Mouse (Mus musculus): ENCODE measurements around the gene Csgalnact2.

Csgalnact2 gene

DNA sequence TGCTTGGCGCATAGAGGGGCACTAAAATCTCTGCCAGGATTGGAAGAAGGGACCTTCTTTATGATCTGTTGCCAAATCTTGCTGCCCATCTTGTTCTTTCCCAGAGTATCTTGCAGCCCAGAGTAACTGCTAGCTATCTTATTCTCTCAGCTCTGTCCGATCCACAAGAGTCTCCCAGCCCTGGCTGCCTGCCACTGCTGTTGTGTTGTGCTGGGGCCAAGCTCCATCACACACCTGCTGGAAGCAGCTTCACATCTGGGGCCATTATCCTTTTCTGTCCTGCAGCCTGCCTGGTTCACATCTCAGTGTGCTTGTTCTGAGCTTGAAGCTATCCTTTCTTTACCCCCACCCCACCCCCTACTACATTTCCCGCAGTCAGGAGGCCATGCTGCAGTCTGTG is 62.7 kb downstream of the Csgalnact2 start:
- DNase-seq (ENCODE audit: inconsistent age in 2 of 2, low spot score in 1 of 2) = no peak

DNA sequence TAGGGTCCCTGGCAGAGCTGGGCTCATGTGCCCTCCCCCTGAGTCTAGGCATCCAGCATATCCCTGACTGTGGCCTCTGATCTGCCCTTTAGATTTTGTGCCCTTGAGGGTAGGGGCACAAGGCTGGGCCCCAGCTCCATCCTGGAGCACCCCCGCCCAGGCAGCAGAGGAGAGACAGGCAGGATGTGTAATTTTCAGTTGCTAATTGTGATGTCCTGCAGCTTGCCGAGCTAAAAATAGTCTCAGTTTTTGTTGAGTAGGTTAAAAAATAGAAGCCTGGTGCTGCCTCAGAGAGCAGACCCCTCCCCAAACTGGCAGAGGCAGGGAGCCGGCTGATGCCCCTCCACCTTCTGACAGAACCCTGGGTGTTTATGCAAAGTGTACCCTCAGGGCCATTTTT is 64.8 kb downstream of the Csgalnact2 start:
- no peak for DNase-seq (ENCODE audit: inconsistent age in 2 of 2, low spot score in 1 of 2)

DNA sequence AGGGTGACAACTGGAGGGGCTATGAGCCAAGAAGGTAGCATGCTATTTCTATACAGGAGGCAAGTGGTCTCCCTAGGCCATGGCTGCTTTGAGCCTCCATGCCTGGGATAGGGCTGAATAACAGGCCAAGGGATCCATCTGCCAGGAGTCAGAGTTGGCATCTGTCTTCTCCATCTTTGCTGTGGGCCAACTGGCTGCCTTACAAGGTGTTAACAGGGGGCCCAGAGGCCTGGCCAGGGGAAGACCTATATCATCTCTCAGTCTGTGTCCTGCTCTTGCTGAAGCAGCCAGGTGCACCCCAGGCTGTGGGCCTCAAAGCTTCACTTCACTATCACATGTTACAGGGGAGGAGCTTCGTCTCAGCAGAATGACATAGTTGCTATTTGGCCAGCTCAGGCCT is 66.8 kb downstream of the Csgalnact2 start:
- no peak for DNase-seq (ENCODE audit: inconsistent age in 2 of 2, low spot score in 1 of 2)

DNA sequence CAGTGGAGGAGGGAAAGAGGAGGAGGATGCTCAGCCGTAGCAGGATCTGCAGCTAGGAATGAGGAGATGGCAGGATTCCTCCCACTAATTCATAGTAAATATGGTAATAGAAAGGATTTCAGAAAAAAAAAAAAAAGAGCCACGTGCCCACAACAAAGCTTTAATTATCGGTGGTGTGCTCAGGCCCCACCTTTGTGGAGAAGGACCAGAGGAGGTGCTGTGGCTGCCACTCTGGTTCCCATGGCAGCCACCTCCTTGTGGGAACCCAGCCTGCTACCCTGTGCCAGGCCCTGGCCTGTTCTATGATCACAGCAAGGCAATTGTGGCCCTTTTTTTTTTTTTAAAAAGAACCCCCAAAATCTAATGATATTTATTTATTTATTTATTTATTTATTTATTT is 67.5 kb downstream of the Csgalnact2 start:
- DNase-seq (ENCODE audit: inconsistent age in 2 of 2, low spot score in 1 of 2) = no peak

DNA sequence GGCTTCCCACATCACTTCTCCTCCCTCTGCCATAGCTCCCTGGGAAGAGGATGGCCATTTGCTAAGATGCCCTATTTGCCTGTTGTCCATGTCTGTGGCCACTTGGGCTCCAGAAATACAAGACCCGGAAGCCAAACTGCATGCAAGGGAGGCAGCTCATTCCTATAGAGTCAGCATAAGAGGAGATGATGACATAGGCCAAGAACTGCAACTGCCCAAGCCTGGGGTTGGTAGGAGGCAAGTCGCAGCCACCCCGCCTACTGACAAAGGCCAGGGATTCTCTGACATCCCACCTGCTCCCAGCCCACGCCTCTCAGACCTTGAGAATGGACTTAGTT is 68.0 kb downstream of the Csgalnact2 start:
- no peak for DNase-seq (ENCODE audit: inconsistent age in 2 of 2, low spot score in 1 of 2)

DNA sequence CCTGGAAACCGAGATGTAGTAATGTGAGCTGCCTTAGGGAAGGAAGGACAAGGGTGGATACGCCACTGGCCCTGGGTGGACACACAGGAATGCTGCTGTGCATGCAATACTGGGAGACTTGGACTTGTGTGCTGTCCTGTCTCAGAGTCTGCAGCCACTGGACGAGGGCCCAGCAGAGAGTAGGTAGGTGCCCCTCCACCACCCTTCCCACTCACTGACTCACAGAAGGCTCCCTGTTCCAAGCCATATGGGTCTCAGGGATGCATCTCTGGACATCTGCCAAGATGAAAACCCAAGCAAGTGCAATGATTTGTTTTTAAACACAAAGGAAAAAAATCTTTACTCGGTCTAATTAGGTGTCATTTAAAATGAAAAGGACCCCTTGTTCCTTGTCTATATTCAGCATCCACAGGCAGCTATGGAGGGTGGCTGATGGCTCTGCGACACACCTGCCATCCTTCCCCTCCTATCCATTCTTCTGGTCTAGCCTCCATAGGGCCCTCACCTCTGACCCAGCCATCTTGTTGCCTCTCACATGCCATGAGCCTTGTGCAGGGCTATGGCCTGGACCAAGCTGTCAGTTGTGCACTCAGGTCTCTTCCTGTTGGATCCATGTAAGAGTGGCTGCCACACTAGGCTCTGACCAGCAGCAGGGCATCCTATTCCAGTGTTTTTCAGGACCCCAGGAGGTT is 68.5 kb downstream of the Csgalnact2 start:
- no peak for DNase-seq (ENCODE audit: inconsistent age in 2 of 2, low spot score in 1 of 2)

DNA sequence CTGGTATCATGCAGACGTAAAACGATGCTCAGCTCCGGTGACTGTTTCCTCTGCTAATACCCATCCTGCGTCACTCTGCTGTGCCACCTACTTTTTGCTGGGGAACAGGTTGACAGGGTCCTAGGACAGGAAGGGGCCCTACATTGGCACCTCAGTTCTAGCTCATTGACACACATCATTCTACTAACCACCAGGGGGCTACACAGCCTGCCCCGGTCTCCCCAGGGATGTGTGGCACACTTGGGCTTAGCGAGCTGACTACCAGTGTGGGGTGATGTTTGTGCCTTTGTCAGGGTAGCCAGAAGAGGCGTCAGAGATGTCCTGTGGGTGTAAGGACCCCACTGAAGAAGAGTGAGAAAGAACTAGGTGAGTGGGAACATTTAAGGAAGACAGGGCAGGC is 71.2 kb downstream of the Csgalnact2 start:
- no peak for DNase-seq (ENCODE audit: inconsistent age in 2 of 2, low spot score in 1 of 2)

DNA sequence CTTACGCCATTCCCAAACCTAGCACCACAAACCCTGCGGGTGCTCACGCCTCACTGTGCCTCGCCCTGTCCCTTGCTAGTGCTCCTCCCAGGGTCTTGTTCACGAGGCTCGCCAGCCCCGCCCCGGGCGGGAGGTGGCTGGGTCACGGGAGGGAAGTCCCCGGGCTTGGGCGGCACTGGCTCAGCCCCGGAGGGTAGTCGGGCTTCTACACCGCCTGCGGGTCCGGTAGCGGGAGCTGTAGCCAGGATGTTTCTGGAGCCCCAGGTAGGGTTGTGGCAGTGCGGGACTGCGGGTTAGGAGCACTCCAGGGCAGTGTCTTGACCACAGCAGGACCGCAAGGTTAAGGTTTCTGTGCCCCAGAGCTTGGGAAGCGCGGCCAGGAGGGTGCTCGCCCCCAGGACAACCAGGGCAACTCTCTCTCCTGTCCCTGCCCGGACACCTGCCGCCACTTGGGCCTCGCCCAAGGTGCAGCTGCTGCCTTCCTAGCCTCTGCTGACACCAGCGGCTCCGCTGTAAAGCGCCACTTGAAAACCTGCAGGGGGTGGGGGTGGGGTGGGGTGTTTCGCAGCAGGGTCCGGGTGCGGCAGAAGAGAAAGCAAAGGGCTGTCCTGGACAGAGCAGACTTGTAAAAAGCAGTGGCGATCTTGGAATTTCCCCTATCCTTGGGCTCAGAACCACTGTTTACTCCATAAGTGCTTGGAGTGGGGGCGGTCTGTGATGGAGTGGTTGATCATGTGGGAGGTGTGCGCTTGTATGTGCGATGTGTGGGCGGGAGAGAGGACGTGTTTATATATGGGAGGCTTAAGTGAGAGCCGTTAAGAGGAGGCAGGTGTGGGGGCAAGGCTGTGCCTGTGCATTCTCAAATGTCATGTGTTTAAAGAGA is 72.5 kb downstream of the Csgalnact2 start:
- peak; percentile 32 to 68 for DNase-seq (ENCODE audit: inconsistent age in 2 of 2, low spot score in 1 of 2)

DNA sequence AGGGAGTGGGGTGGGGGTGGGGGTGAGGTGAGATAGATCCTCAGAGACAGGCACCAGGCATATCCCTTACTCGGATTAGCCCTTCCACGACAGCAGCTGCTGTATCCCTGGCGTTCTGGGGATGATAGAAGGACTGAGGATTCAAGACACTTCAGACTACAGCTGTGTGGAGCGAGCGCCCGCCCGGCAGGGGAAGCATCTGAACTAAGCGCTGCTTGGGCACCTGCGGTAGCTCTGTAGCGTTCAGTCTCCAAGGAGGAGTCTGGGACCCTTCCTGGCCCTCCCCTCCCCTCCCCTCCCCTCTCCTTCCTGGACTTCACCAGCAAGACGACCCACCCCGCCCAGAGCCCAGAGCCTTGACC is 73.1 kb downstream of the Csgalnact2 start:
- peak in 1 of 2 experiments; percentile 27 for DNase-seq (ENCODE audit: inconsistent age in 2 of 2, low spot score in 1 of 2)

DNA sequence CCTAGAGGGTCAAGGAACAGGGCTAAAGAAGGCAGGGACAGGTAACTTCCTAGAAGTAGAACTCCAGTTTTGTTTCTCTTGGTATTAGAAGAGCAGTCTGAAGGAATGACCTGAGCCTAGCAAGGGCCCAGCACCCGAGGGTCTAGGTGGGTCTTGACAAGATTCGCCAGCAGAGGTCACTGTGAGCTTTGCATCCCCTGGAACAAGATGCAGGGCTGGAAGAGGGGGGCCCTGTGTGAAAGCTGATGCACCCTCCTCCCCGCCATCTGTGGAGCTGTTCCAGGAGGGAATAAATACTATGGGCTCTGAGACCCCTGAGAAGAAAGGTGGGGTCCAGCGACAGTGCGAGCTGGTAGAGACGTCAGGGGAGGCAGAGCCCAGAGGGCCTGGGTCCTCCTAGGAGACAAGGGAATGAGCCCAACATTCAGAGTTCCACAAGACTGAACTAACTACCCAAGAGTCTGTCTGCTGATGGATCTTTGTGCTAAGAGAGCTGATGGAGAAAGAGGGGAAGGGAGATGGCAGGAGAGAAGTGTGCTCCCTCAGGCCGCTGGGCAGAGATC is 73.9 kb downstream of the Csgalnact2 start:
- peak; percentile 15 to 59 for DNase-seq (ENCODE audit: inconsistent age in 2 of 2, low spot score in 1 of 2)

DNA sequence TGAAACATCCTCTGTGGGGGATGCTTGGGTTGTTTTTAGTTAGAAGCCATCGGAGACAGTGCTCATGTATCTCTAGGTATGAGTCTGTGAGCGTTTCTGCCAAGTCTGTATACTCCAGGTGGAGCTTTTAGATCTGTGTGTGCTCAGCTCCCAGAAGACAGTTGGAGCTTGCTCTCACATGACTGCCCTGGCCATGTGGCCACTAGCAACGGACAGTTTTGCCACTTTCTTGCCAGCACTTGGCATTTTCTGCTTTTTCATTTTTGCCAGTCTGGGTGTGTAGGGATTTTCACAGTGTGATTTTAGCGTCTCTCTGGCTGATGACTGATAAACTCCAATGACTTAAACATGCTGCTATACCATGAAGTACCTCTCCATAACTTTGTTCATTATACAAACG is 75.7 kb downstream of the Csgalnact2 start:
- no peak for DNase-seq (ENCODE audit: inconsistent age in 2 of 2, low spot score in 1 of 2)

DNA sequence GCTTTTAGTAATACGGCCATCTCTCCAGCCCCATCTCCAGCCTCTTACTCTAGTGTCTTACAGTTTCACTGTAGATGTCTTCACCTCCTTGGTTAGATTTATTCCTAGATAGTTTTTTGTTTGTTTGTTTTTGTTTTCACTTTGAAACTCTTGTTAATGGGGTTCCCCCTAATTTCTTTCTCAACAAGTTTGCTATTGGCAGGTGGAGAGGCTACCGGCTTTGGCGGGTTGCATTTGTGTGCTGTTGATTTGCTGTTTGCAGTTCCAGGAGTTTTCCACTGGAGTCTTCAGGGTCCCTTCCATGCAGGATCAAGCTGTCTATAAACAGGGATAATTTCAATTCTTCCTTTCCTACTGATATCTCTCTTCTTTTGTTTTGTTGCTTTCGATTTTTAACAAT is 77.7 kb downstream of the Csgalnact2 start:
- no peak for DNase-seq (ENCODE audit: inconsistent age in 2 of 2, low spot score in 1 of 2)
